Mouse (Mus musculus): Measurements from ENCODE around the gene Tmeff2.

DNA sequence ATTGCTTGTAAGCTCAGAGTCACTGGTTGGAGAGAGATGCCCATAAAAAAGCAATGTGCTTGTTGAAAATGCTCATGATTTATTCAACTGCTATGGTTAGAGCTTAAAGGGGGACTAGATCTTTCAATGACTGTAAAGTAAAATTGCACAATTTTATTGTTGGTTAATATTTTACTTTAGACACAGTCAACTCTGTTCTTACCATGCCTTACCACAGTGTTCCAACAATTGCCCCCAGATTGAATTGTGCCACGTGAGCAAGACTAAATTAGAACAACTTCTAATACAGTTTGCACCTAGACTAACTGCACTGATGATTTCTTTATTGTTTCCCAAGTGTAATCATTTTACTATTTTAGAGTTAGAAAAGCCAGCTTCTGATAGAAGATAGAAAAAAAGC lies 94.1 kb downstream of the Tmeff2 start:
- TF ChIP-seq CTCF (IDR thresholded peaks at IDR 0.05; ENCODE audit: low read depth, low read length) = no peak
- TF ChIP-seq EP300 (IDR thresholded peaks at IDR 0.05; ENCODE audit: insufficient read depth, low read depth, low read length) = no peak
- TF ChIP-seq POLR2A (IDR thresholded peaks at IDR 0.05; ENCODE audit: insufficient read depth, low read length) = no peak
